Comparison of ENCODE assay signal across 29 mouse cellular contexts in the genomic region with DNA sequence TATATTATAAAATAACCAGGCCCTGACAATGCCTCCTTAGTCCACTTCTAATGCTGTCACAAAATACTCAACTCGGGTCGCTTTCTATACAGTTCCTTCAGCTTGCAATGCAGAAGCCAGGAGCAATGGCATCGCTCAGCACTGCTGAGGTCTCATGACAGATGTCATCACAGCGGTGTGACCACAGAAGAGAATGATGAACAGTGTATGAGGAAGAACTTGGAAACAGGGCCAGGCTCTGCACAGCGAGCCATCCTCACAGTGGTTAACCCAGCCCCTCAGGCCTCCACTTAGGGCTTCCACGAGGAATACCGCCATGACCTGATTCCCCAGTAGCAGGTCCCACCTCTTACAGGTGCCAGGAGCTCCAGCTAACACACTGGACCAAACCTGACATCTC. TPM values are rescaled to one million over a fixed set of nuclear protein-coding genes. Genes with fewer than 3 reads are reported as not detected.
DNase-seq lines count a peak whose midpoint lies in the region; ATAC-seq and TF ChIP-seq lines count a peak whose summit lies in the region.
"Had no signal": no experiment of that assay in that cellular context is flagged by ENCODE, and none has a peak within 500 bp of the region (broad histone marks: within the 10 kb centered on the region; RNA-seq: fewer than 3 reads in every experiment).

No protein-coding gene starts in this region.

- intact Hi-C loops in heart, postnatal 10 days (cut with DNase I) = no loop called here

- H3K4me1 ChIP-seq in bone marrow macrophage, adult 2 months (ENCODE audit: control insufficient read depth, insufficient read depth, low read length) = peaks cover 18% of the 10 kb centered on the region
- H3K4me1 ChIP-seq: forebrain, embryonic 12.5 days; forebrain, embryonic 15.5 days; heart, embryonic 13.5 days; hindbrain, embryonic 13.5 days; intestine, embryonic 15.5 days had no signal

- no peak for TF ChIP-seq POLR2A in bone marrow macrophage, adult 2 months (IDR thresholded peaks at IDR 0.05; ENCODE audit: borderline replicate concordance, low read depth, low read length)

- ATAC-seq in granulocyte monocyte progenitor cell, adult 5-6 weeks (replicated peaks; ENCODE audit: poor library complexity, severe bottlenecking) = 0 out of 2 replicates have a peak, but pooled peaks have one; percentile 30
- ATAC-seq: activated CD4-positive, CD25-positive, alpha-beta regulatory T cell, adult 4 months; forebrain, embryonic 15.5 days; hindbrain, embryonic 16.5 days; intestine, embryonic 15.5 days had no signal

- peak; percentile 94 for DNase-seq in heart, adult 11 months
- no peak for DNase-seq in heart, postnatal 10 days
- DNase-seq in neural tube, embryonic 10.5 days (ENCODE audit: extremely low spot score, low spot score) = no peak
- no peak for DNase-seq in retina, postnatal 1 day
- DNase-seq: adrenal gland, adult 8-10 months; adrenal gland, postnatal 25 days; cerebellum, adult 11 months; cerebellum, adult 2 months; cerebellum, adult 9-11 months; cerebellum, postnatal 25 days; embryo, embryonic 11 days; gastrocnemius, postnatal 10 days; gastrocnemius, postnatal 36 days; heart, adult 18-20 months; heart, postnatal 36 days had no signal

- TF ChIP-seq CTCF in bone marrow macrophage, adult 2 months (IDR thresholded peaks at IDR 0.05; ENCODE audit: low read depth, low read length) = no peak

- H3K4me3 ChIP-seq in bone marrow macrophage, adult 2 months (ENCODE audit: insufficient read depth, low read length) = no peak overlapping the region
- H3K4me3 ChIP-seq: embryonic facial prominence, embryonic 10.5 days; embryonic facial prominence, embryonic 13.5 days; erythroblast, embryonic 14.5 days; forebrain, embryonic 12.5 days; forebrain, embryonic 15.5 days; heart, embryonic 13.5 days; hindbrain, embryonic 10.5 days; hindbrain, embryonic 13.5 days; intestine, embryonic 15.5 days had no signal

- peak overlapping the region; percentile 98 for H3K27ac ChIP-seq in bone marrow macrophage, adult 2 months (ENCODE audit: insufficient read depth, low read depth, low read length)
- H3K27ac ChIP-seq: embryonic facial prominence, embryonic 10.5 days; embryonic facial prominence, embryonic 13.5 days; forebrain, embryonic 12.5 days; forebrain, embryonic 15.5 days; heart, embryonic 13.5 days; hindbrain, embryonic 10.5 days; hindbrain, embryonic 13.5 days; intestine, embryonic 15.5 days had no signal

RNA-seq across cellular contexts. Expression of gene Slc10a6, which starts 14.8 kb away (rescaled TPM):
- 1 to 10 TPM; 1.6 to 8.5 TPM for total RNA-seq in heart, postnatal 10 days (2021)
- not detected in 2 replicates for polyA plus RNA-seq in bone marrow macrophage, adult 2 months (2012; ENCODE audit: insufficient read depth, insufficient read length, missing spikeins)
- total RNA-seq in granulocyte monocyte progenitor cell, adult 5-6 weeks (2014; fragmentation: Nextera tagmentation) = not detected in 2 replicates
- total RNA-seq in granulocyte monocyte progenitor cell, adult 5-6 weeks (2017) = not detected in 2 replicates
- polyA plus RNA-seq: activated CD4-positive, CD25-positive, alpha-beta regulatory T cell, adult 4 months; cortical plate, adult 2 months; embryonic facial prominence, embryonic 10.5 days; forebrain, embryonic 12.5 days; forebrain, embryonic 15.5 days had no signal

RNA-seq across cellular contexts. Expression of gene 1700016H13Rik, which starts 41.5 kb away (rescaled TPM):
- not detected for total RNA-seq in heart, postnatal 10 days (2021)
- polyA plus RNA-seq in bone marrow macrophage, adult 2 months (2012; ENCODE audit: insufficient read depth, insufficient read length, missing spikeins) = not detected in 2 replicates
- total RNA-seq in granulocyte monocyte progenitor cell, adult 5-6 weeks (2014; fragmentation: Nextera tagmentation) = not detected in 2 replicates
- total RNA-seq in granulocyte monocyte progenitor cell, adult 5-6 weeks (2017) = 0.93 TPM in 1 of 2 replicates, not detected in the other
- total RNA-seq: adrenal gland, adult 8-10 months; adrenal gland, postnatal 25 days; heart, adult 18-20 months; heart, postnatal 36 days had no signal
- polyA plus RNA-seq: activated CD4-positive, CD25-positive, alpha-beta regulatory T cell, adult 4 months; cerebellum, adult 2 months; cortical plate, adult 2 months; erythroblast, embryonic 14.5 days; forebrain, embryonic 12.5 days had no signal
